Mouse (Mus musculus) lung, postnatal 36 days (tissue): ENCODE results near the gene Tagln.

Experiments
- DNase-seq: peaks from one replicate; pipeline ENCODE4 v3.0.0; 2022; ENCODE audit warnings: mixed read lengths

Gene Tagln

DNA sequence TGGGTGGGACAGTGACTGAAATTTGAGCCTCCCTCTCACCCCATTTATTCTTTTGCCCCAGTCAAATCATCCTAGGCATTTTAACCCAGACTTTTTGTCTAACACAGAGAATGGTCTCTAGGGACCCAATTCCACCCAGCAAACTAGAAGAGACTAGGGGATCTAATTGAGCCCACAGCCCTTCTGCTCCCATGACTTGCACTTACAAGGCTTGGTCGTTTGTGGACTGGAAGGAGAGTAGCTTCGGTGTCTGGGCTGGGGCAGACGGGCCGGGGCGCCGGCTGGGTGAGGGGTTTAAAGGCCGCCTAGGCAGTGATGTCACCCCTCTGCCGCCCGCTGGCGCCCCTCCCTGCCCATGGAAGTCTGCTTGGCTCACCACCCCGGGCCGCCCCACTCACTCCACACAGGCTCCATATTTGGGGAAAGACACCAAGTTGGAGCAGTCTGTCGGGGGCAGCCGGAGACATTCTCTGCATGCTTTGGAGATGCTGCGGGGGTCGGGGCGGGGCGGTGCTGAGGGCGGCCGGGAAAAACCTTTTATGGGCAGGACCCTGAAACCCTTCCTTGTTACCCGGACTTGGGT, at the start of gene Tagln:
Gene Tagln (minus strand): TSS at position 431 of the 583 bp plus-strand sequence.
- DNase-seq: peak; percentile 61

DNA sequence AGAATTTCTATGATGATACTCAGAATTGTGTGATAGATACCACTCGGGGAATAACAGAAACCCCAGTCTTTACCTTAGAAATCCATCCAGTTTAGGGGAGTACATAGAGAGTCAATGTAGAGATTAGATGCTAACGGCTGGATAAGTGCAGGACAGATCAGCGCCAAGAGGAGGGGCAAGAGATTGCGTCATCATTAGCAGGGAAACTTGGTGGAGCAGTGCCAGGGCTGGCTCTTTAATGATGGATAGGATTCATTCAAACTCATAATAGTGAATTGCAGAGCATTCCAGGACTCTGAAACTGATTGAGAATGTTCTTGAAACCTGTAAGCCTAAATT, 49.3 kb upstream of the Tagln start:
- DNase-seq: peak; percentile 90

GRCm38 (mm10) chr9:45984409-45985228, 48.8 kb upstream of the Tagln start:
- peak; percentile 92 for DNase-seq

DNA sequence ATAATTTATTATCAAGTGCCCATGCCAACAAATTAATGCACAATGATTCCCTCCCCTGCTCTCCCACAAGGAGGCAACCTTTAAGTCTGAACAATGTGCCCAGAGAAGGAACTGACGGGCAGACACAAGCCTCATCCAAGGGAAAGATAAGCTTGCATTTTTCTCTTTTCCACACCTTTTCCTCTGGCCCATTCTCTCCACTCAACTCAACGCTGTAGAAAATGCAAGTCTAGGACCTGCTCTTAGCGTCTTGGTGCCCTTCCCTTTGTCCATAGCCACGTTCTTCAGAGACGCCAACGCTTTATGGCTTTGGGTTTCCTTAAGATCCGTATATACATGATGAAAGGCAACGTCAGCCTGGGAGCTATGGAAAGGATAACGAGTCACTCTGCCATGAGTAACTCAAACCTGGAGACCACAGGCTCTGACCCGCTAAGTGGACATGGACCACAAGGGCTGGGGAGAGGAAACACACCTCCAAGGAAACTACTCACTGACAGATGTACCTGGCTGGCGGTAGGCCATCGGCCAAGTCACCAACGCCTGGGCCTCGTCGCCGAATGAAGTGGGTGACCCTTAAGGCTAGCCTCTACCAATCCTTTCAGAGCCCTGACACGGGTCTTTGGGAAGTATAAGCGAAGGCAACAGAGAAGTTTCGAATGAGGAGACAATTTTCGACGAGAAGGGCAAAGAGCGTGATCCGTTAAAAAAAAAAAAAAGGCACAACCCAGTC, 48.0 kb upstream of the Tagln start:
- peak; percentile 16 for DNase-seq

DNA sequence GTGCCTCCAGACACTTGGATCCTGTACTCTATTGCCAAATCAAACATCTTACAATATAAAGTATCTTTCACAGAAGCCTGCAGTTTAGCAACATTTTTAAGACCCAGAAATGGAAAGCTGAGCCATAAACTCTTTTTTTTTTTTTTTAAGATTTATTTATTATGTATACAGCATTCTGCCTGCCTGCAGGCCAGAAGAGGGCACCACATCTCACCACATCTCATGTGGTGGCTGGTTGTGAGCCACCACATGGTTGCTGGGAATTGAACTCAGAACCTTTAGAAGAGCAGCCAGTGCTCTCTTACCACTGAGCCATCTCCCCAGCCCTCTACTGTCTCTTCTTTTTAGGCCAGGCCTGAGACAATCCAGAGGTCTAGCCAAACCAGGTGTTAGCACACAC, 45.5 kb upstream of the Tagln start:
- no peak for DNase-seq

GRCm38 (mm10) chr9:45980611-45981010, 44.8 kb upstream of the Tagln start:
- DNase-seq: no peak

- no peak for DNase-seq
Measured at GRCm38 (mm10) chr9:45979778-45980177, 43.9 kb upstream of the Tagln start.

DNA sequence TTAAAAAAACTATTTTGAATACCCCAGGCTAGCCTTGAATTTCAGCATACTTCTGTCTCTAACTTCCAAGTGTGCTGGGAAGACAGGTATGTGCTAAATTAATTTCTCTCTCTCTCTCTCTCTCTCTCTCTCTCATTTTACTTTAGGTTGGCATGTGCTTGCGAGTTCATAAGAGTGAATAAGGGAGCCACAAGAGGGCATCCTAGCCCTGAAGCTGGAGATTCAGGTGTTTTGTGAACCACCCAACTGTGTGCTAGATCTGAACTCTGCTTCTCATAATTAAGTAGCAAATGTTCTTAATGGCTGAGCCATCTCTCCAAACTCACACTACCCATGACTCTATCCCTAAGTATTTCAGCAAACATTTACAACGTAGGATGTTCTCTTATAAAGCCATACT, 41.0 kb upstream of the Tagln start:
- DNase-seq: peak; percentile 37

DNA sequence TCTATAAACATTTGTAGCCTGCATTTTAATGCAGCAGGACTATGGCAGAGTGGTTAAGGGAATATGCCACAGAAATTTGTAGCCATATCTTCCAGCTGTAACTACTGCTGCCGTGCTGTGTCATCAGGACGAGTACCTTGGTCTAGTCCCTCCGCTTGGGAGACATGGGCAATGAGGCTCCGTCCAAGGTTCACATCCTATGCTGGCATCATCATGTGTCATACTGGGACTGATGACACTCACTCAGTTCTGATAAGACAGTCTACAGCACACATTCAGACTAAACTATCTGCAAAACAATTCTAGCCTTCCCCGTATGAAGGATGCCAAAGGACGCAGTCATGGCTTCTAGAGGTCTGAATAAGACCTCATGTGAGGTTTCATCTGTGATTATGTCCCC, 27.7 kb upstream of the Tagln start:
- DNase-seq: no peak

GRCm38 (mm10) chr9:45961855-45962254, 26.0 kb upstream of the Tagln start:
- peak; percentile 67 for DNase-seq

DNA sequence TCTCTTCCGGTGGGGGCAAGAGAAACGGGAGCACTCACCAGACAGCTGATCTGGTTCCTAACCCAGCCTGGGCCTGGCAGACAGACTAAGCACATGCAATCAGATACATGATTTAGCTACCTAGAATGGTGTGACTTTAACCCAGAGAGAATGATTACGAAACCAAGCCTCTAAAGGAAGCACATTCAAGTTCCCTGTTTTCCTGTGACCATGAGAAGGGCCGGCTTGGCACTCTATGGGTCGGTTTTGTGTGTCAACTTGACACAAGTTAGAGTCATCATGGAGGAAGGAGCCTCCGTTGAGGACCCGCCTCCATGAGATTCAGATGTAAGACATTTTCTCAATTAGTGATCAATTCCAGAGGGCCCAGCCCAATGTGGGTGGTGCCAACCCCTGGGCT, 23.8 kb upstream of the Tagln start:
- DNase-seq: peak; percentile 58

GRCm38 (mm10) chr9:45958851-45959250, 23.0 kb upstream of the Tagln start:
- no peak for DNase-seq

DNA sequence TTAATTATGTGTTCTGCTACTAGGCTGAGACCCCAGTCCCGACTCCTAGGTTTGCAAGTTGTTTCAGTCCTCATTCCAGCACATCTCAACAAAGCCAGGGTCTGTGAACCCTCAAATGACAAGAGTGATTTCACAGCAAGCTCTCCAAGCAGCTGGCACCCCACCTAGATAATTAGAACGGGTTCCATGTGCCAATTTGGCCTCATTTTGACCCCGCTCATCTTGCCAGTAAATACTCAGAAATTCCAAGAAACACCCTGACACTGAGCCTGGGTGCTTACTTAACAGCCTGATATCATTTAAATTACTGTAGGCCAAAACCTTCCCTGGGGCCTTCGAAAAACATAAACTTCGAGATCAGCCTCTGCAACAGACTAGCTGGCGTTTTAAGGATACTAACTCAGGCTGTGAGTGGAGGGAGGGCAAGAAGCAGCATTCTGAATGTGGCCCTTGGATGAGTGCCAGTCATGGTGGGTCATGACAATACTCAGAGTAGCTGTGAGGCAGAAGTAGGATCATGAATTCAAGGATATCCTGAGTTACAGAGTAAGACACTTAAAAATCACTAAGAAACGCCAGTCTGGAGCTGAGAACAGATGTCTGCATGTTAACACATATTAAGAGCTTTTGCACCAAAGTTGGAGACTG, 22.3 kb upstream of the Tagln start:
- DNase-seq: no peak

- DNase-seq: peak; percentile 94
Measured at GRCm38 (mm10) chr9:45955107-45955963, 19.5 kb upstream of the Tagln start, which contains the start of gene Sidt2. Sidt2 (minus strand) TSS chr9:45955258.

DNA sequence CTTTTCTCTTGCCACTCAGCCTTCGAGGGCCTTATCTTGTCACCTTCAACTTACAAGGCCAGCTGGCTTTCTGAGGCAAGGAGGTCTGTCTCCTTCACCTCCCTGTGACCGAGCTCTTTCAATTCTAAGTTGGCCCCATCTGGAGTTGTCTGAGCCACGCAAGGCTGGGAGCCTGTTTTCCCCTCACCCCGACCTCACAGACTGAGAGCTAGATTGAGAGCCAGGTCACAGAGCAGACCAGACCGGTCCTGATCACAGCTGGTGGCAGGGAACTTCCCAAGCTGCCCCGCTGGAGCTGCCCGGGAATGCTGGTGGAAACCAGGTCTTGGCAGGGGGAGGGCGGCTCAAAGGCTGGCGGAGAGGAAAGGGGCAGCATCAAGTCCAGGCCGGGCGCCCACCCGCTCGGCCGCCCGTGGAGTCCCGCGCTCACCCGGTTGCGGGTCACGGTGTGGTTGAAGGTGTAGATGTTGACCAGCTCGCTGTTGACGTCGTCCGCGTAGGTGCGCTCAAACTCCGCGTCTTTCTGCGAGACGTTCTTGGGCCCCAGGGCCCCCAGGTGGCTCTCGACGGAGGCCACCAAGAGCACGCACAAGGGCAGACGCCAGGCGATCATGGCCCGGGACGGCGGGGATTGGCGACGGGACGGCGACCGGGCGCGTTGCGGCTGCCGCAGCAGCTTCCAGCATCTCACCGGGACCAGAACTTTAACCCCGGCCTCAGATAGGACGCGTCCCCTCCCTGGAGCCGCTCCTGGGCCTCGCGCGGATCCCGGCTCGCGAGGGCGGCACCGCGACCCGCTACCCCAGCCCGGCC, 18.6 kb upstream of the Tagln start:
- DNase-seq: peak; percentile 45

- DNase-seq: peak; percentile 45
Measured at GRCm38 (mm10) chr9:45953511-45954293, 17.8 kb upstream of the Tagln start.

GRCm38 (mm10) chr9:45952890-45953289, 17.0 kb upstream of the Tagln start:
- no peak for DNase-seq

DNA sequence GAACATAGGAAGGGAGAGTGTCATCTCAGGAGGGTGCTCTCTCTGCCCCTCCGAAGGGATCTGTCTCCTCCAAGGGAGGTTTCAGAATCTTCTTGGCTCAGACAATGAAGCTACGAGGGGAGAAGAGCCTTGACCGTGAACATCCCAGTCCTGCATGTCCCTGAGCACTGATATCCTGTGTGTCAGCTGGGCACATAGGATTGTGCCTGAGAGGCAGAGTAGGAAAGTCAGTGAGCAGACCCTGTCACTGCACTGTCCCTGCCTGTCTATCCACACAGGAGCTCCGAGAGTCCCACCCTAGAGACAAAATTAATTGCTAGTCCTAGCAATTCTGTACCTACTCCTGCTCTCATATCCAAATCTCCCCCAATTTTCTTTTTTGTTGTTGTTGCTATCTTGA, 16.2 kb upstream of the Tagln start:
- DNase-seq: no peak

DNA sequence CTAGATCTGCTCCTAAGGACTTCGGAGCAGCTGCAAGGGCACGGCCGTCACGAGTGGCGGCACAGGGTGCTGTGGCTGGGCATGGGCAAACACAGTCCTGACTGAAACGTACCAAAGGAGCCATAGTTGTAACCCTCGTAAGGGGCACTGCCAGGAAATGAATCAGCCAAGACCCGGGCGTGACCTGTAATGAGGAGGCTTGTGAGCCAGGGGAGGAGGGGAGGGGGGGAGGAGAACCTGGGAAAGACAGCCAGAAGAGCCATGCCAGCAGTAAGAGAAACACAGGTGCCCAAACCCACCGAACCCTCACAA, 11.0 kb upstream of the Tagln start:
- DNase-seq: no peak

- no peak for DNase-seq
Measured at GRCm38 (mm10) chr9:45946182-45946871, 10.5 kb upstream of the Tagln start.
